Mouse (Mus musculus) cerebellum, adult 11-12 months (tissue): ENCODE data around the gene Hes6.

Experiments
- DNase-seq: peaks from one replicate; pipeline ENCODE4 v3.0.0; 2022

Hes6 gene

GRCm38 (mm10) chr1:91398260-91399062 is 15.4 kb downstream of the Hes6 start, which contains the start of gene Ilkap:
TSS of gene Ilkap (minus strand) at chr1:91398815.
- peak; percentile 91 for DNase-seq

GRCm38 (mm10) chr1:91397927-91398259 is 15.9 kb downstream of the Hes6 start:
- DNase-seq: peak; percentile 46

DNA sequence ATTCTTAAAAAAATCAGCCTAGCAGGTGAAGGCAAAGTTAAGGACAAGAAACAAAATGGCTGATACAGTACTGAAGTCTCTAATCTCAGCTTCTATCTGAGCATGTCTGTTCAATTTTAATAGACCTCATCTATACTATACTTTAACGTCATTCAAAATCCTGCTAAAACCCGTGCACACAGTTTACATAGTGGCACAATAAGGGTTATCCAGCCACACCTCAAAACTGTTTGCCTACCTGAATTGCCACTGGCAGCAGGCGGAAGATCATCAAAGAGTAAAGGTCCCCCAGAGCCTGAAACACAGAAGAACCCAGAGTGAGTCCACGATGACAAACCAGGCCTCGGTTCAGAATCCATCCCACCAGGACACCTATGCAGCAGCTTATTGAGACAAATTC is 23.5 kb downstream of the Hes6 start:
- DNase-seq: no peak

GRCm38 (mm10) chr1:91381091-91381471 is 32.8 kb downstream of the Hes6 start:
- no peak for DNase-seq

GRCm38 (mm10) chr1:91380453-91381090 is 33.3 kb downstream of the Hes6 start:
- DNase-seq: peak; percentile 39

- DNase-seq: no peak
Measured at GRCm38 (mm10) chr1:91373414-91373835, 40.4 kb downstream of the Hes6 start.

DNA sequence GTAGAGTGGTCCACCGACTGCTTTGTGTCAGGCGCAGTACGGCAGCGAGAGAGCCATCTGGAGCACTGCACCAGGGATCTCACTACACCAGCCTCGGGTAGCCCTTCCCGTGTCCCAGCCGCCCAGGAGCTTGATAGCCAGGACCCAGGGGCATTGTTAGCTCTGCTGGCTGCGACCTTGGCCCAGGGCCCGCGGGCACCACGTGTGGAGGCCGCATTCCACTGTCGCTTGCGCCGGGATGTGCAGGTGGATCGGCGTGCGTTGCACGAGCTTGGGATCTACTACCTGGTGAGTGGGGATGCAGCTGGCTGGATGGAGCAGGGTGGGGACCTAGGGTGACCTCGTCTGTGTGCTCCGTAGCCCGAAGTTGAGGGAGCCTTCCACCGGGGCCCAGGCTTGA is 43.8 kb downstream of the Hes6 start:
- no peak for DNase-seq

DNA sequence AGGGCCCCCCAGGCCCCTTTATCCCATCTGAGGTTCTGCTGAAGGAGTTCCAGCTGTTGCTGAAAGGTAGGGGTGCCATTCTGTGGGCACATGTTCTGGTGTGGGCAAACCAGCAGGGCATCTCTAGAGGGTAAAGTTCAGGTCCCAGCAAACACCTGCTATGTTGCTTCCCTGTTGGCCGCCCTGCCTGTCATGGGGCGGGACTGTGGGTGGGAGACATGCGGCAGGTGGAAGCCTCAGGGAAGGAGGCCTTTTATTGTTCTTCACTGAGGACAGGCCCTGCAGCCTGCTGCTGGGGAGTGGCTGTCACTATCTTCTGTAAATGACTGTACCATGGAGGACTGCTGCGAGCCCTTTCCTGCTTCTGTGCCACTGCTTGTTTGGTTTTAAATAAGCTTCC is 44.4 kb downstream of the Hes6 start:
- DNase-seq: no peak

DNA sequence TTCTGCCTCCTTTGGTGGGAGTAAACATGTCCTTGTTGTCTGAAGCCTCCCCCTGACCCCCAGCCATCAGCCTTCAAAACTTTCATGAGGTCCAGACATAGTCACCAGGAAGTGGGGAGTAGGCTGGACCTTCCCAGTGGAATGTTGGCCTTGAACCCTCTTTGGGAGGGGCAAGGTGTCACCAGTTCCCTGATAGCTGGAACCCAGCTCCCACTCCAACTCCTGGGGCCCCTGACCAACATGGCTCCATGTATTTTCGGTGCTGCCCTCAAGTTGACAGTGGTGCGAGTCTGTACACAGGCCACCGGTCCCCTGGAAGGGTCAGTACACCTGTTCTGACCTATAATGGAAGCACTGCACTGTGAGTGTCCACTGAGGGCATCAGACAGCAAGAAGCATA is 46.5 kb downstream of the Hes6 start:
- no peak for DNase-seq

GRCm38 (mm10) chr1:91366215-91367108 is 47.4 kb downstream of the Hes6 start, which contains the start of gene Erfe:
TSS of gene Erfe (plus strand) at chr1:91366430.
- no peak for DNase-seq

GRCm38 (mm10) chr1:91365816-91366214 is 48.0 kb downstream of the Hes6 start:
- no peak for DNase-seq

GRCm38 (mm10) chr1:91364822-91365644 is 48.8 kb downstream of the Hes6 start:
- DNase-seq: no peak

- DNase-seq: no peak
Measured at GRCm38 (mm10) chr1:91362113-91362512, 51.7 kb downstream of the Hes6 start.
